In the genomic region with DNA sequence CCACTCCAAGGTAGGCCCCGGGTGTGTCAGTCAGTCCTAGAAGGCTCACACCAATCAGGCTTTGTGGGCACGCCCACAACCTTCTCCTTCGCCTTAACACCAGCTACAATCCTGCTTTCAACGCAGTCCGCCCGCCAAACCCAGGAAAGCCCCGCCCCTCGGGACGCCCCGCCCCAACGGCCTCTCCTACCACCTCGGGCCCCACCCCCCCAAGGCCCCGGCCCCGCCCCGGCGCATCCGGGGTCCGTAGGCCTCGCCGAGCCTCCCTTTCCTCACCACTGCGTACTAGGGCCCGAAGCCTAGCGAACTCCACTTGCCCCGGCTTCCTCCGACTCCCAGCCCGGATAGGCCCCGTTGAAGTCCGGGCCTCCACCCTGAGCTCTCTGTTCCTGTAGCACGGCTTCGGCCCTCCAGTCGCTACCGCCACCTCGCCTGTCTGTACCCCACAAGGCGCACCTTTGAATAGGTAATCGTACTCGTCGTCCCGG, we compare ENCODE assay signal across 8 mouse cellular contexts. TPM values are rescaled to one million over a fixed set of nuclear protein-coding genes. Genes with fewer than 3 reads are reported as not detected.
A peak's percentile ranks its signal among the peaks of the same experiment; 100 is the strongest.
DNase-seq lines count a peak whose midpoint lies in the region; ATAC-seq and TF ChIP-seq lines count a peak whose summit lies in the region.

No protein-coding gene starts in this region.

- peak overlapping the region; percentile 91 for H3K4me3 ChIP-seq in lung, embryonic 15.5 days
- H3K4me3 ChIP-seq in olfactory bulb, adult 2 months (ENCODE audit: insufficient read depth, low read depth, low read length) = peak overlapping the region; percentile 84

- no peaks in the 10 kb centered on the region for H3K27me3 ChIP-seq in lung, embryonic 15.5 days

- no peak for TF ChIP-seq CTCF in olfactory bulb, adult 2 months (IDR thresholded peaks at IDR 0.05; ENCODE audit: insufficient read depth, low read depth, low read length)

- H3K9me3 ChIP-seq in lung, embryonic 15.5 days = no peaks in the 10 kb centered on the region

- 0 out of 2 replicates have a peak, but pooled peaks have one; percentile 53 for TF ChIP-seq POLR2A in olfactory bulb, adult 2 months (IDR thresholded peaks at IDR 0.05; ENCODE audit: insufficient read depth, low read depth, low read length)

- no peaks in the 10 kb centered on the region for H3K36me3 ChIP-seq in lung, embryonic 15.5 days

- H3K27ac ChIP-seq in lung, embryonic 15.5 days = peak overlapping the region; percentile 100
- H3K27ac ChIP-seq in olfactory bulb, adult 2 months (ENCODE audit: insufficient read depth, low read depth, low read length) = peak overlapping the region; percentile 99

- peak overlapping the region; percentile 98 for H3K9ac ChIP-seq in lung, embryonic 15.5 days

- H3K4me2 ChIP-seq in lung, embryonic 15.5 days = peak overlapping the region; percentile 80

- peaks cover 41% of the 10 kb centered on the region for H3K4me1 ChIP-seq in lung, embryonic 15.5 days
- H3K4me1 ChIP-seq in olfactory bulb, adult 2 months (ENCODE audit: control insufficient read depth, insufficient read depth, low read length) = peaks cover 27% of the 10 kb centered on the region

- peak; percentile 38 to 56 for ATAC-seq in hematopoietic stem cell, adult 5-6 weeks (replicated peaks in 1 of 2; ENCODE audit: insufficient read depth in 1 of 2, low FRiP score in 2 of 2, low TSS enrichment in 1 of 2, low read depth in 1 of 2, poor library complexity in 2 of 2, severe bottlenecking in 2 of 2)
- ATAC-seq in lung, embryonic 15.5 days (ENCODE audit: borderline replicate concordance, extremely low read depth, low FRiP score, low TSS enrichment) = peak; percentile 89

- peak; percentile 83 for DNase-seq in MEL-GATA-1-ER (ENCODE audit: extremely low read depth, low read depth)
- peak; percentile 86 for DNase-seq in cerebellum, adult 8-10 months
- peak; percentile 83 for DNase-seq in forelimb bud, embryonic 11.5 days (ENCODE audit: low read depth, low spot score)
- peak; percentile 68 for DNase-seq in layer of hippocampus, adult 9-10 months (ENCODE audit: low spot score)
- peak; percentile 87 to 92 for DNase-seq in thymus, adult 18-20 months

- WGBS in lung, embryonic 15.5 days = under 1% methylated on average over 37 of the region's 38 CpGs
- 0% methylated on average over 37 of the region's 38 CpGs for WGBS in olfactory bulb, adult 2 months

RNA-seq across cellular contexts. Expression of a gene that starts 0.5 kb away (rescaled TPM):
- 31.6 and 49.3 TPM in 2 replicates for total RNA-seq in hematopoietic stem cell, adult 5-6 weeks (2017)
- 281 and 306 TPM in 2 replicates for polyA plus RNA-seq in lung, embryonic 15.5 days (2015; fragmentation: Nextera tagmentation; extraction: Ambion mirVana)
- polyA plus RNA-seq in olfactory bulb, adult 2 months (2012; ENCODE audit: insufficient read depth, insufficient read length, low replicate concordance, missing spikeins) = 744 TPM in 1 of 2 replicates, not detected in the other

RNA-seq across cellular contexts. Expression of a gene that starts 21.8 kb away (rescaled TPM):
- total RNA-seq in hematopoietic stem cell, adult 5-6 weeks (2017) = 5.6 and 6.6 TPM in 2 replicates
- 43.7 and 47.0 TPM in 2 replicates for polyA plus RNA-seq in lung, embryonic 15.5 days (2015; fragmentation: Nextera tagmentation; extraction: Ambion mirVana)
- polyA plus RNA-seq in olfactory bulb, adult 2 months (2012; ENCODE audit: insufficient read depth, insufficient read length, low replicate concordance, missing spikeins) = not detected in 2 replicates

RNA-seq across cellular contexts. Expression of a gene that starts 41.3 kb away (rescaled TPM):
- 20.5 and 28.7 TPM in 2 replicates for total RNA-seq in hematopoietic stem cell, adult 5-6 weeks (2017)
- 58.8 and 60.7 TPM in 2 replicates for polyA plus RNA-seq in lung, embryonic 15.5 days (2015; fragmentation: Nextera tagmentation; extraction: Ambion mirVana)
- polyA plus RNA-seq in olfactory bulb, adult 2 months (2012; ENCODE audit: insufficient read depth, insufficient read length, low replicate concordance, missing spikeins) = not detected in 2 replicates

RNA-seq across cellular contexts. Expression of a gene that starts 50.5 kb away (rescaled TPM):
- 7.6 and 12.8 TPM in 2 replicates for total RNA-seq in hematopoietic stem cell, adult 5-6 weeks (2017)
- 68.0 and 77.8 TPM in 2 replicates for polyA plus RNA-seq in lung, embryonic 15.5 days (2015; fragmentation: Nextera tagmentation; extraction: Ambion mirVana)
- polyA plus RNA-seq in olfactory bulb, adult 2 months (2012; ENCODE audit: insufficient read depth, insufficient read length, low replicate concordance, missing spikeins) = not detected in 2 replicates

Comparison
In these comparisons a context has a peak if more than half of its experiments do, and no peak if none do; other contexts are left out.
1. Peak in every context shown above with its lines: DNase-seq, ATAC-seq, H3K4me3 ChIP-seq and H3K27ac ChIP-seq.